Mouse (Mus musculus): ENCODE results near the gene Hyou1. TPM values are rescaled to one million over a fixed set of nuclear protein-coding genes. Genes with fewer than 3 reads are reported as not detected.
"Not testable (repeated sequence)": the region's sequence is repeated elsewhere in the genome, so short reads cannot be mapped to it uniquely, and the experiment has no call there.

The Hyou1 gene
- polyA plus RNA-seq (2014; fragmentation: Nextera tagmentation; extraction: Ambion mirVana): 17.8 and 27.2 TPM in 2 replicates

GRCm38 (mm10) chr9:44379054-44379834, at the start of gene Hyou1:
Gene Hyou1, plus strand, starts transcription at chr9:44379490.
- H3K9me3 ChIP-seq (replicated peaks; ENCODE audit: control insufficient read depth, low read length): no peaks in the 10 kb centered on the region
- H3K4me2 ChIP-seq (ENCODE audit: low read length): peak within 1 kb of the TSS; percentile 96
- under 1% methylated on average over 83 of the region's 83 CpGs for WGBS
- H3K9ac ChIP-seq (ENCODE audit: low read length): peak within 1 kb of the TSS; percentile 90
- peak within 1 kb of the TSS; percentile 82 for H3K27ac ChIP-seq (ENCODE audit: low read depth, low read length)
- H3K4me3 ChIP-seq (ENCODE audit: low read depth, low read length): peak within 1 kb of the TSS; percentile 86
- no peaks in the 10 kb centered on the region for H3K27me3 ChIP-seq (replicated peaks; ENCODE audit: control insufficient read depth, insufficient read depth, low read length)
- peak; percentile 99 for ATAC-seq
- peaks cover 8% of the 10 kb centered on the region for H3K4me1 ChIP-seq (ENCODE audit: control insufficient read depth, insufficient read depth, low read length)
- H3K36me3 ChIP-seq (ENCODE audit: control insufficient read depth, insufficient read depth, low read length): peaks cover 35% of the 10 kb centered on the region
- peak; percentile 98 for DNase-seq (ENCODE audit: low spot score)

DNA sequence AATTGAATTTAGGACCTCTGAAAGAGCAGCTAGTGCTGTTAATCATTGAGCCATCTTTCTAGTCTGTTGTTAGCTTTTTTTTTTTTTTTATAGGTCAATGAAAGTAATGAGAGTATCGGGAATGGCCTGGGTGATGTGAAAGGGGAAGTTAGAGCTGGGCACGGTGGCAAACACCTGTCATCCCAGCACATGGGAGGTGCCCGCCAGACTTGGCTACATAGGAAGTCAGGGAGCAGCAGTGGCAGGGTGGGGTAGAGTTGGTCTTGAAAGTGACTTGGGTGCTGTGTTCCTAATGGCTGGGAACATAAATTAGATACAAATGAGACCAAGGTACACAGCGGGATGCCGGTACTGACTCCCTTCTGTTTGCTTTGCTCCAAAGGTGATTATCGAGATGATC, 48.6 kb upstream of the Hyou1 start:
- Histone ChIP-seq H3K9me3 (replicated peaks; ENCODE audit: control insufficient read depth, low read length) (no peaks in the 10 kb centered on the region), H3K4me3 (ENCODE audit: low read depth, low read length) (no peak overlapping the region), H3K36me3 (ENCODE audit: control insufficient read depth, insufficient read depth, low read length) (peaks cover 39% of the 10 kb centered on the region), H3K9ac (ENCODE audit: low read length) (no peak overlapping the region), H3K27ac (ENCODE audit: low read depth, low read length) (no peak overlapping the region), H3K4me1 (ENCODE audit: control insufficient read depth, insufficient read depth, low read length) (peaks cover 8% of the 10 kb centered on the region), H3K4me2 (ENCODE audit: low read length) (no peak overlapping the region), H3K27me3 (replicated peaks; ENCODE audit: control insufficient read depth, insufficient read depth, low read length) (no peaks in the 10 kb centered on the region)
- 95% methylated on average over 6 of the region's 6 CpGs for WGBS
- no peak for ATAC-seq
- DNase-seq (ENCODE audit: low spot score): no peak

GRCm38 (mm10) chr9:44332918-44333638, 46.2 kb upstream of the Hyou1 start:
- Histone ChIP-seq H3K9ac (ENCODE audit: low read length) (no peak overlapping the region), H3K4me1 (ENCODE audit: control insufficient read depth, insufficient read depth, low read length) (peaks cover 12% of the 10 kb centered on the region), H3K27ac (ENCODE audit: low read depth, low read length) (no peak overlapping the region), H3K27me3 (replicated peaks; ENCODE audit: control insufficient read depth, insufficient read depth, low read length) (no peaks in the 10 kb centered on the region), H3K36me3 (ENCODE audit: control insufficient read depth, insufficient read depth, low read length) (peaks cover 52% of the 10 kb centered on the region), H3K4me3 (ENCODE audit: low read depth, low read length) (no peak overlapping the region), H3K4me2 (ENCODE audit: low read length) (no peak overlapping the region), H3K9me3 (replicated peaks; ENCODE audit: control insufficient read depth, low read length) (no peaks in the 10 kb centered on the region)
- no peak for DNase-seq (ENCODE audit: low spot score)
- WGBS: 95% methylated on average over 13 of the region's 13 CpGs
- no peak for ATAC-seq

- under 1% methylated on average over 89 of the region's 91 CpGs for WGBS
- H3K4me1 ChIP-seq (ENCODE audit: control insufficient read depth, insufficient read depth, low read length): peaks cover 12% of the 10 kb centered on the region
- H3K4me2 ChIP-seq (ENCODE audit: low read length): peak within 1 kb of the TSS; percentile 53
- H3K4me3 ChIP-seq (ENCODE audit: low read depth, low read length): peak within 1 kb of the TSS; percentile 83
- DNase-seq (ENCODE audit: low spot score) (peak; percentile 100), ATAC-seq (peak; percentile 97)
- H3K27me3 ChIP-seq (replicated peaks; ENCODE audit: control insufficient read depth, insufficient read depth, low read length): no peaks in the 10 kb centered on the region
- H3K9me3 ChIP-seq (replicated peaks; ENCODE audit: control insufficient read depth, low read length): no peaks in the 10 kb centered on the region
- H3K36me3 ChIP-seq (ENCODE audit: control insufficient read depth, insufficient read depth, low read length): peaks cover 57% of the 10 kb centered on the region
- peak within 1 kb of the TSS; percentile 94 for H3K9ac ChIP-seq (ENCODE audit: low read length)
- peak within 1 kb of the TSS; percentile 94 for H3K27ac ChIP-seq (ENCODE audit: low read depth, low read length)
Observed at GRCm38 (mm10) chr9:44334396-44335330, 44.6 kb upstream of the Hyou1 start, which contains the start of gene H2afx. Gene H2afx, plus strand, starts transcription at chr9:44334694.

GRCm38 (mm10) chr9:44335331-44336092, 43.8 kb upstream of the Hyou1 start:
- under 1% methylated on average over 49 of the region's 50 CpGs for WGBS
- Histone ChIP-seq H3K36me3 (ENCODE audit: control insufficient read depth, insufficient read depth, low read length) (peaks cover 59% of the 10 kb centered on the region), H3K9me3 (replicated peaks; ENCODE audit: control insufficient read depth, low read length) (no peaks in the 10 kb centered on the region), H3K9ac (ENCODE audit: low read length) (peak overlapping the region; percentile 94), H3K4me1 (ENCODE audit: control insufficient read depth, insufficient read depth, low read length) (peaks cover 12% of the 10 kb centered on the region), H3K4me2 (ENCODE audit: low read length) (peak overlapping the region; percentile 53), H3K27ac (ENCODE audit: low read depth, low read length) (peak overlapping the region; percentile 94), H3K27me3 (replicated peaks; ENCODE audit: control insufficient read depth, insufficient read depth, low read length) (no peaks in the 10 kb centered on the region), H3K4me3 (ENCODE audit: low read depth, low read length) (peak overlapping the region; percentile 83)
- DNase-seq (ENCODE audit: low spot score) (peak; percentile 34), ATAC-seq (no peak)

DNA sequence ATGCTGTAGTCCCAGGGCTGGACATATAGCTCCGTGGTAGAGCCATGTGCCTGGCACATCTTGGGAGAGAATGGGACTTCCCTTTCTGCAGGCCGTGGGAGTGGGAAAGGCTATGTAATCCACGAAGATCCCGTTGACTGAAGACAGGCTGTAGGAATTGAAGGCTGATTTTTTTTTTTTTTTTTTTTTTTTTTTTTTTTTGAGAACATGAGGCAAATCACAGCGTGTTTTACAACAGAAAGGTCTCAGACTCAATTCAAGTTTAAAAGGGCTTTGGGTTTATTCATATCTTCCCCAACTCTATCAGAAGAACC, 43.2 kb upstream of the Hyou1 start:
- no peaks in the 10 kb centered on the region for H3K9me3 ChIP-seq (replicated peaks; ENCODE audit: control insufficient read depth, low read length)
- ATAC-seq (no peak), DNase-seq (ENCODE audit: low spot score) (no peak)
- H3K4me3 ChIP-seq (ENCODE audit: low read depth, low read length): peak overlapping the region; percentile 83
- no peaks in the 10 kb centered on the region for H3K27me3 ChIP-seq (replicated peaks; ENCODE audit: control insufficient read depth, insufficient read depth, low read length)
- WGBS: under 1% methylated on average over 5 of the region's 5 CpGs
- peaks cover 53% of the 10 kb centered on the region for H3K36me3 ChIP-seq (ENCODE audit: control insufficient read depth, insufficient read depth, low read length)
- H3K4me2 ChIP-seq (ENCODE audit: low read length): peak overlapping the region; percentile 53
- peaks cover 12% of the 10 kb centered on the region for H3K4me1 ChIP-seq (ENCODE audit: control insufficient read depth, insufficient read depth, low read length)
- H3K27ac ChIP-seq (ENCODE audit: low read depth, low read length): no peak overlapping the region
- peak overlapping the region; percentile 94 for H3K9ac ChIP-seq (ENCODE audit: low read length)

- H3K27me3 ChIP-seq (replicated peaks; ENCODE audit: control insufficient read depth, insufficient read depth, low read length); ATAC-seq; DNase-seq (ENCODE audit: low spot score); H3K27ac ChIP-seq (ENCODE audit: low read depth, low read length); H3K9me3 ChIP-seq (replicated peaks; ENCODE audit: control insufficient read depth, low read length): not testable (repeated sequence)
- H3K4me1 ChIP-seq (ENCODE audit: control insufficient read depth, insufficient read depth, low read length): peaks cover 12% of the 10 kb centered on the region
- H3K4me3 ChIP-seq (ENCODE audit: low read depth, low read length): peak overlapping the region; percentile 83
- H3K4me2 ChIP-seq (ENCODE audit: low read length): peak overlapping the region; percentile 53
- H3K9ac ChIP-seq (ENCODE audit: low read length): peak overlapping the region; percentile 94
- WGBS: 20% methylated on average over 4 of the region's 4 CpGs
- peaks cover 49% of the 10 kb centered on the region for H3K36me3 ChIP-seq (ENCODE audit: control insufficient read depth, insufficient read depth, low read length)
Observed at GRCm38 (mm10) chr9:44336513-44336912, 42.8 kb upstream of the Hyou1 start.

GRCm38 (mm10) chr9:44336964-44337363, 42.3 kb upstream of the Hyou1 start:
- WGBS: 68% methylated on average over 3 of the region's 3 CpGs
- peaks cover 12% of the 10 kb centered on the region for H3K4me1 ChIP-seq (ENCODE audit: control insufficient read depth, insufficient read depth, low read length)
- no peaks in the 10 kb centered on the region for H3K9me3 ChIP-seq (replicated peaks; ENCODE audit: control insufficient read depth, low read length)
- ATAC-seq (no peak), DNase-seq (ENCODE audit: low spot score) (no peak)
- H3K9ac ChIP-seq (ENCODE audit: low read length): peak overlapping the region; percentile 94; the same call in 1 of the 2 replicates
- H3K27ac ChIP-seq (ENCODE audit: low read depth, low read length): no peak overlapping the region
- H3K27me3 ChIP-seq (replicated peaks; ENCODE audit: control insufficient read depth, insufficient read depth, low read length): no peaks in the 10 kb centered on the region
- peaks cover 44% of the 10 kb centered on the region for H3K36me3 ChIP-seq (ENCODE audit: control insufficient read depth, insufficient read depth, low read length)
- peak overlapping the region; percentile 53 for H3K4me2 ChIP-seq (ENCODE audit: low read length)
- H3K4me3 ChIP-seq (ENCODE audit: low read depth, low read length): peak overlapping the region; percentile 83

Data from forebrain, embryonic 14.5 days (tissue).